Mouse (Mus musculus): Measurements from ENCODE around the gene Elmo1. TPM values are rescaled to one million over a fixed set of nuclear protein-coding genes. Genes with fewer than 3 reads are reported as not detected.

The Elmo1 gene
- polyA plus RNA-seq, 1 experiment from 2014 or later, result 45.9 TPM

DNA sequence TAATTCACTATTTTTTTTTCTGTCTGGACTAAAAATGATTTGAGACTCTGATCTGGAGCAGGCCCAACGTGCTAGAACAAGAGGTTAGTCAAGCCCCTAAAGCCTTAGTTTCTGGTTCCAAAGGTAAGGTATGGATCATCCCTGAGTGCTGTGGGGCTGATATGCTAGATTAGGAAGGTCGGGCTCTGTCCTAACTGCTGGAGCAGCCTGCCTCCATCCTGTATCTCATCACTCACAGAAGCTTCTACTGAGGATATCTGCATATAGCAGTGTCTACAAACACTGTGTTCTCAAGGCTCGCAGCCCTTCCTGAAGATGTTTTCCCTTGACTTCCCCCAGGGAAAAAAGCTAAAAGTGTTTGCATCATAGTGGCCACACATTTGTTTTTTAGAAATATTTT lies 496.1 kb downstream of the Elmo1 start:
- Histone ChIP-seq H3K36me3 (peaks cover 26% of the 10 kb centered on the region), H3K27me3 (no peaks in the 10 kb centered on the region), H3K27ac (no peak overlapping the region), H3K4me1 (replicated peaks) (0 out of 2 replicates have a peak, but pooled peaks cover 3% of the 10 kb centered on the region), H3K4me2 (no peak overlapping the region), H3K9me3 (no peaks in the 10 kb centered on the region), H3K4me3 (no peak overlapping the region), H3K9ac (no peak overlapping the region)
- ATAC-seq (ENCODE audit: low FRiP score), result no peak
- 87% methylated on average over 3 of the region's 3 CpGs for WGBS

DNA sequence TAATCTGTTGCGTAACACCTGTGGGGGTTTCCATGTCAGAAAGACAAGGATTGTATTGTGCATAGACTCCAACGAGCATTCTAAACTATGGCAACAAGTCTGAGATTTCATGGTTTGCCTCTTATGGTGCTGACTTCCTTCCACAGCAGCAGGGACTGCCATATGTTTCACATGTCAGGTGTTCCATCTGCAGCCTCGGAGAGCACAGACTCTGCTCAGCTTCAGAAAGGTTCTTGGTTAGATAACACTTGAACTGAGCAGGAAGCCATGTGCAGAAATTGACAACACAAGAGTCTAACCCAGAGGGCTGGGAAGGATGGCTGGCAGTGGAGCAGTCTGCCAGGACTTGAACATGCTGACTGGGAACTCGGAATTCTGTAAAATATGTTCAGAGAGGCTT lies 500.6 kb downstream of the Elmo1 start:
- Histone ChIP-seq H3K9ac (no peak overlapping the region), H3K27me3 (no peaks in the 10 kb centered on the region), H3K4me1 (replicated peaks) (0 out of 2 replicates have a peak, but pooled peaks cover under 1% of the 10 kb centered on the region), H3K27ac (no peak overlapping the region), H3K9me3 (no peaks in the 10 kb centered on the region), H3K4me2 (no peak overlapping the region), H3K36me3 (peaks cover 22% of the 10 kb centered on the region; the same call in 1 of the 2 replicates), H3K4me3 (no peak overlapping the region)
- ATAC-seq (ENCODE audit: low FRiP score), result no peak
- 75% methylated on average over 4 of the region's 4 CpGs for WGBS

DNA sequence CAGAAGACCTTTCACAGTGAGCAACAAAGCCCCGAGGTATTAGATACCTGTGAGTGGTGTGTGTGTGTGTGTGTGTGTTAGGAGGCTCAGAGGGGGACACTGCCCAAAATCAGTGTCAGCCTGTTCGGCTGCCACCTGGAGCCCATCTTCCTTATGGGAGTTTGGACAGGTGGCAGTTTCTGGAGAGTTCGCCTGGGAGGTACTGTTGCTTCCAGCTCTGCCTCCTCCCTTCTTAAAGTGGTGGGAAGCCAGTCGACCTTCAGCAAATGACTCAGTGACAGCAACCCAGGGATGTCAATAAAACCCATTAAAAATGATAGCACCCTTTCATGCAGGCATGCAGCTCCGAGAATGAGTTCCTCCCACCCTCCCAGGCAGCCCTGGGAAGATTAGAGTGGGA lies 506.9 kb downstream of the Elmo1 start:
- Histone ChIP-seq H3K9me3 (no peaks in the 10 kb centered on the region), H3K4me2 (no peak overlapping the region), H3K9ac (no peak overlapping the region), H3K4me3 (no peak overlapping the region), H3K36me3 (peaks cover 9% of the 10 kb centered on the region), H3K4me1 (replicated peaks) (no peaks in the 10 kb centered on the region), H3K27ac (peak overlapping the region; percentile 18; the same call in 1 of the 2 replicates), H3K27me3 (no peaks in the 10 kb centered on the region)
- ATAC-seq (ENCODE audit: low FRiP score), result no peak
- WGBS, result 57% methylated on average over 5 of the region's 5 CpGs

DNA sequence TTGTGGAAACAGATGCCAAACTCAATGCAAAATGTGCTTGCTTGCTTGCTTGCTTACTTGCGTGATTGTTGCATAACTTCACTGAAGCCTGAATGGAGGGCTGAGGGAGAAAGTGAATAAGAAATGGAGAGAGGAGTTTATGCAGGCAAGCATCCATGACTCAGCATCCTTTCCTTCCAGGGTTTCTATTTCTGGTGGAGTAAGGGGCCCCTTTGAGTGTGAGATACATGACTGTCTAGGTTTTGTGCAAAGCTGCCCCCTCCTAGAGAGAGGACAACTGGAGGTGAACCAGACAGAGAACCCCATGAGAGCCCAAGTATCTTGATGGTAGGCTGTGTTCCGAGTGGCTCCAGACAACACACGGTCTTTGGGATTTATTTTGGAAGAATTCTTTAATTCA lies 508.2 kb downstream of the Elmo1 start:
- Histone ChIP-seq H3K27ac (no peak overlapping the region), H3K9me3 (no peaks in the 10 kb centered on the region), H3K4me3 (no peak overlapping the region), H3K4me2 (no peak overlapping the region), H3K27me3 (no peaks in the 10 kb centered on the region), H3K9ac (no peak overlapping the region), H3K4me1 (replicated peaks) (no peaks in the 10 kb centered on the region), H3K36me3 (peaks cover 13% of the 10 kb centered on the region)
- ATAC-seq (ENCODE audit: low FRiP score), result no peak
- 94% methylated on average over 3 of the region's 3 CpGs for WGBS

DNA sequence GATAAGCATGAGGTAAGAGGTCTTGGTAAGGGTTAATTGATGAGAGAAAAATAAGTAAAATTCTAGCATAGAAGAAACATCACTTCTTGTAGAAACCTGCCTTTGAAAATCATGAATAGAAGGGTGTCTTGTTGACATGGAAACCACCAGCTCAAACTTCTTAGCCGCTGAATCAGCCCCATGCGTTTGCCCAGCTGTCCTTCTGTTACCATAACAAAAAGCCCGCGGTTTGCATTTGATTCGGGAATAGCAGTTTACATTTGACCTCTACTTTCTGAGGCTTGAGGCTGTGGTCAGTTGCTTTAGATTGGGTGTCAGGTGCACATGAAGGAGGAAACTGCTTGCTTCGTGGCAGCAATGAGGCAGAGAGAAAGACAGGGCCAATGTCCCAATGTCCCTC lies 509.9 kb downstream of the Elmo1 start:
- no peak for ATAC-seq (ENCODE audit: low FRiP score)
- Histone ChIP-seq H3K9ac (no peak overlapping the region), H3K4me3 (no peak overlapping the region), H3K9me3 (no peaks in the 10 kb centered on the region), H3K27ac (no peak overlapping the region), H3K36me3 (peaks cover 14% of the 10 kb centered on the region), H3K27me3 (no peaks in the 10 kb centered on the region), H3K4me1 (replicated peaks) (no peaks in the 10 kb centered on the region), H3K4me2 (no peak overlapping the region)
- 19% methylated on average over 6 of the region's 6 CpGs for WGBS

DNA sequence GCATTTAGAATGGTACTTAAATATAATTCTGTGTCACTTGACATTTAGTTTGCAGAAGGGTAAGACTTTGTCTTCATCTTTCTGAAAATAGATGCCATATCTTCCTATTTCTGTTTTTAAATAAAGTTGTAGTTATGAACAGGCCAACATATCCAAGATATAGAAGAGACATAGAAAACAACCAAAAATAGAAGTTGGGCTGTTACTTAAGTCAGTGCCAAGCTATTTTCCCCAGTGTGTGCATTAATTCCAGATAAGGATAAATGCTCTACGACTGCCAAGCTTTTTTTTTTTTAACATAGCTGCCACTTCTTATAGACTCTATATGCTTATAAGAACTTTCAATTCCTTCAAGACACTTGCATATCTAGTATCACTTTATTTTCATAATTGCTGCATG lies 511.0 kb downstream of the Elmo1 start:
- no peaks in the 10 kb centered on the region for H3K27me3 ChIP-seq
- H3K27ac ChIP-seq, result no peak overlapping the region
- no peak for ATAC-seq (ENCODE audit: low FRiP score)
- no peak overlapping the region for H3K4me3 ChIP-seq
- no peak overlapping the region for H3K4me2 ChIP-seq
- peaks cover 23% of the 10 kb centered on the region for H3K36me3 ChIP-seq
- H3K9ac ChIP-seq, result no peak overlapping the region
- WGBS, result 87% methylated on average over 1 of the region's 1 CpGs
- H3K9me3 ChIP-seq, result no peaks in the 10 kb centered on the region
- H3K4me1 ChIP-seq (replicated peaks), result no peaks in the 10 kb centered on the region

DNA sequence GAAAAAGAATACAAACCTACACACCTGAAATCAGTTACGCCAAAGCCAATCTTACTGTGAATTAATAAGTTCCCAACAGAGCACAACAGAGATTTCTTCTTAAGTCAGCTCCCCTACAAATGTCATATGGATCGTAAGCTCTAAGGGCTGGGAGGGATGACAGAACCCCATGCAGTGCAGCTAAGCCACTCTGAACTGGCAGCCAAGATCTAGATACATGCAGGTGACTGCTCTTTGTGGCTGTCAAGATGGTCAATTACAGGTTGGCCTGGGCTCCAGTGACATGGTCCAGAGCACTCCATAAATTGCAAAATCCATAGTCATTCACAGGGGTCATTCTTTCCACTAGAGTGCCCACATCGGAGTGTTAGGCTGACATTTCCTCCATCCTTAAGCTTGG lies 516.5 kb downstream of the Elmo1 start:
- Histone ChIP-seq H3K4me1 (replicated peaks) (peaks cover 8% of the 10 kb centered on the region), H3K27me3 (no peaks in the 10 kb centered on the region), H3K9ac (no peak overlapping the region), H3K36me3 (peaks cover 29% of the 10 kb centered on the region), H3K27ac (no peak overlapping the region), H3K9me3 (no peaks in the 10 kb centered on the region), H3K4me2 (no peak overlapping the region), H3K4me3 (no peak overlapping the region)
- ATAC-seq (ENCODE audit: low FRiP score), result no peak
- WGBS, result 69% methylated on average over 3 of the region's 3 CpGs

DNA sequence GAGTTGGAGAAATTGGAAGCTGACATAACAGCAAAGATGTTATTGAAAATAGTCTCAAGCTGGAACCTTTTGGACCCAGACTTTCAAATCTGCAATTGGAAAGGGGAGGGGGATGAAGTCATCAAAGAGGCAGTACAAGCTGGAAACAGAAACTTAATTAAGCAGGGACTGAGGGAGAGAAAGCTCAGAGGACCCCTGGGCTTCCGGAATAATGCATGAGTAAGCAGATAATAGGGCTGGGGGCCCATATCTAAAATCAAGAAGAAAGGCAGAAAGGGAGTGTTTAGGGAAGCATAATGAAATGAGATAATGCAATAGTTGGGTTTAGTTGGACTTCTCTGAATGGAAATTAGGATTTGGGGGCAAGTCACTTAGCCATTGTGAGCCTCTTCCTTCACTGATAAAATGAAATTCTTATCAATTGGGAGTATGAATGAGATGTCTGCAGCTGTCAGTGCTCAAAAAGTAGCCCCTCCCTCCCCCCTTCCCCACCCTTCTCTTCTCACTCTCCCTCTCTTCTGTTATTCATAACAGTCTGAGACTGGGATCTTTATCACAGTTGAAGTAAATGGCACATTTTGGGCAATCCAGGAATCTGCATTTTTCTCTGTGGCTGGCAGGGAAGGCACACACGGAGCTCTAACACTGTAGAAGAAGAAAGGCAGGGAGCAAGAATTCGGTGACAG lies 518.8 kb downstream of the Elmo1 start:
- H3K36me3 ChIP-seq, result peaks cover 21% of the 10 kb centered on the region
- no peak overlapping the region for H3K9ac ChIP-seq
- peak; percentile 74 for ATAC-seq (ENCODE audit: low FRiP score)
- peaks cover 13% of the 10 kb centered on the region for H3K4me1 ChIP-seq (replicated peaks)
- H3K9me3 ChIP-seq, result no peaks in the 10 kb centered on the region
- no peak overlapping the region for H3K4me2 ChIP-seq
- H3K27me3 ChIP-seq, result no peaks in the 10 kb centered on the region
- H3K27ac ChIP-seq, result peak overlapping the region; percentile 44; the same call in 1 of the 2 replicates
- WGBS, result 21% methylated on average over 3 of the region's 3 CpGs
- H3K4me3 ChIP-seq, result no peak overlapping the region

DNA sequence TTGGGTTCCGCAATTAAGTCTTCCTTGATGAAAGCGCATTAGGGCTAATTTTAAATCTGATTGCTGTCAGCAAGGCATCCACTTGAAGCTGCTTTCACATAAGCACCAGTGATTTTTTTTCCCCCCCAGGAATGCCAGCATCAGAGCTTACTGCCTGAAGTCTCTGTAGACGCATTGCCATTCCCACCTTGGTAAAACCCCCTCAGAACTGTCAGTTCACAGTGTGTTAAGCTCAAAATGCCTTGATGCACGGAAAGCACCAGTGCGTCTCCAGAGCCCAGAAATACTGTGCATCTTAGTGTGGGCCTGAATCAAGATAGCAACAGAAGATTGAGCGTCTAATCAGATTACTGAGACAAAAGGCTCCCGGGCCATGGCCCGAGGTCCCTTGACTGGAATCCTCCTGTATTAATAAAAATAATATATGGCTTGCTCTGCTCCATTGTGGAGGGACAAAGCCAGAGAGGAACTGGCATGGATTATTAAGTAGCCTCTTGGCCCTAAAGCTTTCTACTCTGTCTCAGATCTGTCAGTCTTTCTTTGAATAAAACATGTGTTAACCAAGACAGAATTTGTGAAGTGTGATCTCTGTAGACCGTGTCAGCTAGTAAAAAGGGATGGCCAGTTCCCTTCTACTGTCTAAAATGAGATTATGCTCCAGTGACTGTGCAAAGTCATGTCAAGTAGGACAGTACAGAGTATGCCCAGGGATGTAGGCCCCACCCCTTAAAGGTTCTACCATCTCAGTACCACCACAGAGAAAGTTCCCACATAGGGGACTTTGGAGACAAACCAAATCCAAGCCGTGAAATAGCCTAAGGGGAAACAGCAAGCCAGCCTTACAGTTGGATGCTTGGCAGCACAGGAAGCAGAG lies 525.4 kb downstream of the Elmo1 start:
- H3K9me3 ChIP-seq, result no peaks in the 10 kb centered on the region
- H3K4me1 ChIP-seq (replicated peaks), result peaks cover 16% of the 10 kb centered on the region
- H3K9ac ChIP-seq, result no peak overlapping the region
- 53% methylated on average over 10 of the region's 10 CpGs for WGBS
- no peak overlapping the region for H3K4me2 ChIP-seq
- no peaks in the 10 kb centered on the region for H3K27me3 ChIP-seq
- peak overlapping the region; percentile 67 for H3K27ac ChIP-seq
- peak; percentile 57 for ATAC-seq (ENCODE audit: low FRiP score)
- H3K4me3 ChIP-seq, result no peak overlapping the region
- no peaks in the 10 kb centered on the region for H3K36me3 ChIP-seq

DNA sequence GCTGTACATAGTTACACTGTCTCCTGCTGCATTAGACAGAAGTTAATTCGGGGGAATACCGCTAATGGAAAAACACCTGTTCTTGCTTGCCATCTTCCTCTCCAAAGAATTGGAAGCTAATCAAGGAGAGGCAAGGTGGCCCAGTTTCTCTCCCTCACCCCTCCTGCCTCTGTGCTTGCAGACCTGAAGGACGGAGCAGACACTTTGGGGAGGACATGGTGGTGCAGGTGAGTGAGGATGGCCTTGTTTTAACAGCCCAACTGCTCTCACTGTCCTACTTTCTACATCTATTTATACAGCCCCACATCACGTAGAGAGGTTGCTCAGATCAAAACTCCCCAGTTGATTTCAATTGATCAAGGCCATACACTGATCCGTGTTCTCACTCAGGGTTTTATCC lies 529.5 kb downstream of the Elmo1 start:
- Histone ChIP-seq H3K9ac (no peak overlapping the region), H3K9me3 (no peaks in the 10 kb centered on the region), H3K4me2 (no peak overlapping the region), H3K4me1 (replicated peaks) (peaks cover 10% of the 10 kb centered on the region), H3K27me3 (no peaks in the 10 kb centered on the region), H3K4me3 (no peak overlapping the region), H3K27ac (no peak overlapping the region), H3K36me3 (no peaks in the 10 kb centered on the region)
- ATAC-seq (ENCODE audit: low FRiP score), result no peak
- WGBS, result 92% methylated on average over 5 of the region's 5 CpGs

DNA sequence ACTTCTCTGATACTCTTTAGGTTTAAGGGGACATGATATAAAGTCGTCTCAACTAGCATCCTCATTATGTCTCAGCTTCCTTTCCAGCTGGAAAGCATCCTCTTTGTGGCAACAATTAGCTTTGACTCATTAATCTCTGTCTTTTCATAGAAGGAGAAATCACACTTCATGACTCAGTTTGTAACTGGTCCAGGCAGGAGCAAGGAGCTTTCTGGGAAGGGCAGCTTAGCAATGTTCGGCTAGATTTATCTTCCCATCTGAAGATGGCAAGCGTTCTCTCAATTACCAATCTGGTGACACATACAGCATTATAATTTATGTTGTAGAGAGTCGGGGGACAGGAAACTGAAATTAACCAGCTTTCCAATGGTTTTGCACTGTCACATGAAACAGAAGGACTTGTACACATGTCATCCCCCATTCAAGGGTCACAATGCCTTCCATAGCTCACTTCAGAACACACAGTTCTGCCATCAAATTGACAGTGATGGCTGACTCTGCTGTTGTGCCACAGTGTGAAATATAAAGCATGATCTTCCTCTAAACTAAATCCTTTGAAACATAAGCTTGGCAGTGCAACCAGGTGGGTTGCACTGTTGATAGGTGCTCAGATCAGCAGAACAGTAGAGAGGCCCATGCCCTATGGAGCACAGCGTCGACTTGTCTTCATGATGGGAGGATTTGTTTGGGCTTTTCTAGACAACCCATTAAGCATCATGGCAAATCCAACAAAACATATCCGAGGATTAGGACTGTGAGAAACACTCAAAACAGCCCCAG lies 532.9 kb downstream of the Elmo1 start:
- Histone ChIP-seq H3K9me3 (no peaks in the 10 kb centered on the region), H3K4me3 (no peak overlapping the region), H3K9ac (no peak overlapping the region), H3K27ac (no peak overlapping the region), H3K4me1 (replicated peaks) (no peaks in the 10 kb centered on the region), H3K4me2 (no peak overlapping the region), H3K36me3 (no peaks in the 10 kb centered on the region), H3K27me3 (no peaks in the 10 kb centered on the region)
- 77% methylated on average over 7 of the region's 7 CpGs for WGBS
- ATAC-seq (ENCODE audit: low FRiP score), result no peak

DNA sequence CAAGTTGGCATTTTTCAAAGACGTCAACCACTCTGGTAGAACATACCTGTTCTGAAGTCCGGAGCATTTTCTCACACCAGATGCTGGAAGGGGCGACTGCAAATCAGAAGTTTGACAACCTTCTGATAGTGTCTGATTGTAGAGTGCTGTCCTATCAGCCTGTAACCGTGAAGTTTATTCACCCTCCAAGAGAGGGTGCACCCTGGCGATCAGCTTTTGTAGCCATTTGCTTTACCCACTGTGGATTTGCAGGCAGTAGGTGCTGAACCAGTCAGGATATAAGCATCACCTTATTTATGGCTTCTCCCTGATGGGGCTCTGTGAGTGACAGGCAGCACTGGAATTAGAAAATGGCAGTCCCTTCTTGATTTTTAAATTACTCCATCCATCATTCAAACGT lies 537.4 kb downstream of the Elmo1 start:
- no peak overlapping the region for H3K4me2 ChIP-seq
- no peaks in the 10 kb centered on the region for H3K4me1 ChIP-seq (replicated peaks)
- 88% methylated on average over 6 of the region's 6 CpGs for WGBS

More for the DNA sequence above, 537.4 kb downstream of the Elmo1 start:
- Histone ChIP-seq H3K9ac (no peak overlapping the region), H3K27ac (no peak overlapping the region), H3K4me3 (no peak overlapping the region), H3K9me3 (no peaks in the 10 kb centered on the region), H3K27me3 (no peaks in the 10 kb centered on the region), H3K36me3 (no peaks in the 10 kb centered on the region)
- ATAC-seq (ENCODE audit: low FRiP score), result no peak

Measured in hindbrain, embryonic 13.5 days (tissue).